In genomic region chr7:126809723-126810369, GRCm38 (mm10) we compare ENCODE assay signal across 11 mouse cellular contexts. TPM values are rescaled to one million over a fixed set of nuclear protein-coding genes. Genes with fewer than 3 reads are reported as not detected.
DNase-seq lines count a peak whose midpoint lies in the region; ATAC-seq and TF ChIP-seq lines count a peak whose summit lies in the region.
"Had no signal": no experiment of that assay in that cellular context is flagged by ENCODE, and none has a peak within 500 bp of the region (broad histone marks: within the 10 kb centered on the region; RNA-seq: fewer than 3 reads in every experiment).

No protein-coding gene starts in this region.

- intact Hi-C loops in left cerebral cortex, postnatal 25 days (cut with DNase I) = no loop called here

- no peak for DNase-seq in forebrain, embryonic 10.5 days (ENCODE audit: extremely low spot score, low spot score)
- DNase-seq in limb, embryonic 14.5 days (ENCODE audit: low spot score) = no peak
- no peak for DNase-seq in left cerebral cortex, postnatal 25 days (ENCODE audit: low spot score in 2 of 2)
- no peak for DNase-seq in layer of hippocampus, adult 9-11 months

- ATAC-seq in forebrain, embryonic 16.5 days = no peak
- ATAC-seq in megakaryocyte, adult 5-6 weeks (ENCODE audit: poor library complexity, severe bottlenecking) = no peak
- no peak for ATAC-seq in limb, embryonic 14.5 days (ENCODE audit: low FRiP score, low read depth)
- ATAC-seq in stomach, embryonic 15.5 days (ENCODE audit: insufficient read depth, low FRiP score, low read depth) = no peak

- H3K4me3 ChIP-seq in forebrain, embryonic 10.5 days = peak overlapping the region; percentile 79
- H3K4me3 ChIP-seq in forebrain, embryonic 16.5 days (replicated peaks; ENCODE audit: low read length) = no peak overlapping the region
- peak overlapping the region; percentile 94 for H3K4me3 ChIP-seq in megakaryocyte, embryonic 14.5 days (replicated peaks)
- peak overlapping the region; percentile 59 for H3K4me3 ChIP-seq in limb, embryonic 14.5 days (replicated peaks; ENCODE audit: low read length)
- no peak overlapping the region for H3K4me3 ChIP-seq in stomach, embryonic 15.5 days (replicated peaks)

- no peaks in the 10 kb centered on the region for H3K9me3 ChIP-seq in forebrain, embryonic 10.5 days
- no peaks in the 10 kb centered on the region for H3K9me3 ChIP-seq in forebrain, embryonic 16.5 days (ENCODE audit: control insufficient read depth, low read length)
- H3K9me3 ChIP-seq in megakaryocyte, embryonic 14.5 days = peaks cover 7% of the 10 kb centered on the region
- no peaks in the 10 kb centered on the region for H3K9me3 ChIP-seq in limb, embryonic 14.5 days (ENCODE audit: control insufficient read depth, low read length)
- H3K9me3 ChIP-seq in stomach, embryonic 15.5 days = no peaks in the 10 kb centered on the region

- 67% methylated on average over 5 of the region's 5 CpGs for WGBS in forebrain, embryonic 10.5 days
- WGBS in forebrain, embryonic 16.5 days = 60% methylated on average over 5 of the region's 5 CpGs
- WGBS in limb, embryonic 14.5 days = 60% methylated on average over 5 of the region's 5 CpGs
- WGBS in stomach, embryonic 15.5 days = 54% methylated on average over 5 of the region's 5 CpGs

- peaks cover 37% of the 10 kb centered on the region for H3K4me1 ChIP-seq in forebrain, embryonic 10.5 days
- peaks cover 17% of the 10 kb centered on the region for H3K4me1 ChIP-seq in forebrain, embryonic 16.5 days (replicated peaks; ENCODE audit: control insufficient read depth, insufficient read depth, low read length)
- peaks cover 55% of the 10 kb centered on the region for H3K4me1 ChIP-seq in megakaryocyte, embryonic 14.5 days
- peaks cover 14% of the 10 kb centered on the region for H3K4me1 ChIP-seq in limb, embryonic 14.5 days (ENCODE audit: control insufficient read depth, insufficient read depth, low read length)
- H3K4me1 ChIP-seq in stomach, embryonic 15.5 days = peaks cover 14% of the 10 kb centered on the region

- peaks cover 17% of the 10 kb centered on the region; the same call in 1 of the 2 replicates for H3K27me3 ChIP-seq in forebrain, embryonic 10.5 days (ENCODE audit: poor library complexity, severe bottlenecking)
- no peaks in the 10 kb centered on the region for H3K27me3 ChIP-seq in forebrain, embryonic 16.5 days (replicated peaks; ENCODE audit: control insufficient read depth, insufficient read depth, low read length)
- H3K27me3 ChIP-seq in megakaryocyte, embryonic 14.5 days (replicated peaks) = peaks cover 23% of the 10 kb centered on the region
- H3K27me3 ChIP-seq in limb, embryonic 14.5 days (ENCODE audit: control insufficient read depth, insufficient read depth, low read length) = no peaks in the 10 kb centered on the region
- H3K27me3 ChIP-seq in stomach, embryonic 15.5 days (replicated peaks) = no peaks in the 10 kb centered on the region

- no peak for TF ChIP-seq POLR2A in limb, embryonic 14.5 days (IDR thresholded peaks at IDR 0.05; ENCODE audit: borderline replicate concordance, extremely low read depth, insufficient read depth, insufficient read length)

- no peak overlapping the region for H3K4me2 ChIP-seq in forebrain, embryonic 16.5 days (ENCODE audit: low read length)
- H3K4me2 ChIP-seq in limb, embryonic 14.5 days (replicated peaks; ENCODE audit: low read depth, low read length, severe bottlenecking) = peak overlapping the region; percentile 78
- H3K4me2 ChIP-seq in stomach, embryonic 15.5 days = peak overlapping the region; percentile 89

- peak overlapping the region; percentile 97 for H3K27ac ChIP-seq in forebrain, embryonic 10.5 days
- no peak overlapping the region for H3K27ac ChIP-seq in forebrain, embryonic 16.5 days (ENCODE audit: low read length)
- no peak overlapping the region for H3K27ac ChIP-seq in limb, embryonic 14.5 days (replicated peaks; ENCODE audit: low read depth, low read length)
- H3K27ac ChIP-seq in stomach, embryonic 15.5 days = no peak overlapping the region; the same call in 1 of the 2 replicates

- H3K9ac ChIP-seq in forebrain, embryonic 16.5 days (replicated peaks; ENCODE audit: low read depth, low read length) = no peak overlapping the region
- H3K9ac ChIP-seq in limb, embryonic 14.5 days (ENCODE audit: low read depth, low read length, severe bottlenecking) = peak overlapping the region; percentile 74; the same call in 1 of the 2 replicates
- no peak overlapping the region for H3K9ac ChIP-seq in stomach, embryonic 15.5 days

- H3K36me3 ChIP-seq in forebrain, embryonic 10.5 days (replicated peaks) = peaks cover 31% of the 10 kb centered on the region
- H3K36me3 ChIP-seq in forebrain, embryonic 16.5 days (ENCODE audit: control insufficient read depth, insufficient read depth) = no peaks in the 10 kb centered on the region
- H3K36me3 ChIP-seq in megakaryocyte, embryonic 14.5 days (replicated peaks; ENCODE audit: low read length) = peaks cover 16% of the 10 kb centered on the region
- no peaks in the 10 kb centered on the region for H3K36me3 ChIP-seq in limb, embryonic 14.5 days (ENCODE audit: control insufficient read depth, insufficient read depth, low read length)
- no peaks in the 10 kb centered on the region for H3K36me3 ChIP-seq in stomach, embryonic 15.5 days

RNA-seq across cellular contexts. Expression of gene Fam57b, which starts 12.4 kb away (rescaled TPM):
- polyA plus RNA-seq in forebrain, embryonic 10.5 days (2016; fragmentation: Nextera tagmentation; extraction: Ambion mirVana) = 2.6 and 2.9 TPM in 2 replicates
- polyA plus RNA-seq in forebrain, embryonic 16.5 days (2015; fragmentation: Nextera tagmentation; extraction: Ambion mirVana) = 32.8 and 40.4 TPM in 2 replicates
- 13.5 and 29.3 TPM in 2 replicates for polyA plus RNA-seq in megakaryocyte, embryonic 14.5 days (2012; ENCODE audit: insufficient read depth, low replicate concordance)
- total RNA-seq in megakaryocyte, adult 5-6 weeks (2015) = not detected in 2 replicates
- total RNA-seq in megakaryocyte, adult 5-6 weeks (2017) = not detected in 2 replicates
- polyA plus RNA-seq in limb, embryonic 14.5 days (2012; rRNA removed) = 1.6 and 2.0 TPM in 2 replicates
- 0.21 and 0.44 TPM in 2 replicates for polyA plus RNA-seq in limb, embryonic 14.5 days (2014; fragmentation: Nextera tagmentation; extraction: Ambion mirVana)
- 0.73 and 0.74 TPM in 2 replicates for polyA plus RNA-seq in stomach, embryonic 15.5 days (2015; fragmentation: Nextera tagmentation; extraction: Ambion mirVana)
- 10 to 100 TPM; 84.6 to 91.9 TPM for total RNA-seq in left cerebral cortex, postnatal 25 days (2021)
- total RNA-seq: granulocyte monocyte progenitor cell, adult 5-6 weeks had no signal

RNA-seq across cellular contexts. Expression of gene Ppp4c, which starts 17.6 kb away (rescaled TPM):
- polyA plus RNA-seq in forebrain, embryonic 10.5 days (2016; fragmentation: Nextera tagmentation; extraction: Ambion mirVana) = 413 and 423 TPM in 2 replicates
- 196 and 202 TPM in 2 replicates for polyA plus RNA-seq in forebrain, embryonic 16.5 days (2015; fragmentation: Nextera tagmentation; extraction: Ambion mirVana)
- 46.3 and 115 TPM in 2 replicates for polyA plus RNA-seq in megakaryocyte, embryonic 14.5 days (2012; ENCODE audit: insufficient read depth, low replicate concordance)
- total RNA-seq in megakaryocyte, adult 5-6 weeks (2015) = 186 and 196 TPM in 2 replicates
- 139 and 154 TPM in 2 replicates for total RNA-seq in megakaryocyte, adult 5-6 weeks (2017)
- 238 and 252 TPM in 2 replicates for polyA plus RNA-seq in limb, embryonic 14.5 days (2012; rRNA removed)
- 268 and 269 TPM in 2 replicates for polyA plus RNA-seq in limb, embryonic 14.5 days (2014; fragmentation: Nextera tagmentation; extraction: Ambion mirVana)
- polyA plus RNA-seq in stomach, embryonic 15.5 days (2015; fragmentation: Nextera tagmentation; extraction: Ambion mirVana) = 237 and 240 TPM in 2 replicates
- 10 to 100 TPM; 48.1 to 51.3 TPM for total RNA-seq in left cerebral cortex, postnatal 25 days (2021)

RNA-seq across cellular contexts. Expression of gene 4930451I11Rik, which starts 21.6 kb away (rescaled TPM):
- not detected in 2 replicates for polyA plus RNA-seq in forebrain, embryonic 10.5 days (2016; fragmentation: Nextera tagmentation; extraction: Ambion mirVana)
- polyA plus RNA-seq in forebrain, embryonic 16.5 days (2015; fragmentation: Nextera tagmentation; extraction: Ambion mirVana) = not detected in 2 replicates
- polyA plus RNA-seq in megakaryocyte, embryonic 14.5 days (2012; ENCODE audit: insufficient read depth, low replicate concordance) = not detected in 2 replicates
- not detected in 2 replicates for total RNA-seq in megakaryocyte, adult 5-6 weeks (2015)
- total RNA-seq in megakaryocyte, adult 5-6 weeks (2017) = not detected in 2 replicates
- polyA plus RNA-seq in limb, embryonic 14.5 days (2012; rRNA removed) = not detected in 2 replicates
- polyA plus RNA-seq in limb, embryonic 14.5 days (2014; fragmentation: Nextera tagmentation; extraction: Ambion mirVana) = not detected in 2 replicates
- polyA plus RNA-seq in stomach, embryonic 15.5 days (2015; fragmentation: Nextera tagmentation; extraction: Ambion mirVana) = not detected in 2 replicates
- total RNA-seq in left cerebral cortex, postnatal 25 days (2021) = not detected
- total RNA-seq: granulocyte monocyte progenitor cell, adult 5-6 weeks; left cerebral cortex, postnatal 4 days had no signal
- polyA plus RNA-seq: thymus, adult 2 months had no signal

RNA-seq across cellular contexts. Expression of gene Tbx6, which starts 28.6 kb away (rescaled TPM):
- polyA plus RNA-seq in forebrain, embryonic 10.5 days (2016; fragmentation: Nextera tagmentation; extraction: Ambion mirVana) = 0.32 and 0.61 TPM in 2 replicates
- 0.73 and 0.86 TPM in 2 replicates for polyA plus RNA-seq in forebrain, embryonic 16.5 days (2015; fragmentation: Nextera tagmentation; extraction: Ambion mirVana)
- 3.0 and 15.0 TPM in 2 replicates for polyA plus RNA-seq in megakaryocyte, embryonic 14.5 days (2012; ENCODE audit: insufficient read depth, low replicate concordance)
- 0.68 and 1.0 TPM in 2 replicates for total RNA-seq in megakaryocyte, adult 5-6 weeks (2015)
- total RNA-seq in megakaryocyte, adult 5-6 weeks (2017) = 0.98 and 0.99 TPM in 2 replicates
- polyA plus RNA-seq in limb, embryonic 14.5 days (2012; rRNA removed) = 2.0 and 2.7 TPM in 2 replicates
- 0.29 and 0.41 TPM in 2 replicates for polyA plus RNA-seq in limb, embryonic 14.5 days (2014; fragmentation: Nextera tagmentation; extraction: Ambion mirVana)
- 0.46 and 0.66 TPM in 2 replicates for polyA plus RNA-seq in stomach, embryonic 15.5 days (2015; fragmentation: Nextera tagmentation; extraction: Ambion mirVana)
- total RNA-seq in left cerebral cortex, postnatal 25 days (2021) = under 1 TPM in 1 of 2 experiments, not detected in 1; 0.87 TPM

RNA-seq across cellular contexts. Expression of gene Ypel3, which starts 33.1 kb away (rescaled TPM):
- 28.9 and 35.0 TPM in 2 replicates for polyA plus RNA-seq in forebrain, embryonic 10.5 days (2016; fragmentation: Nextera tagmentation; extraction: Ambion mirVana)
- 199 and 202 TPM in 2 replicates for polyA plus RNA-seq in forebrain, embryonic 16.5 days (2015; fragmentation: Nextera tagmentation; extraction: Ambion mirVana)
- polyA plus RNA-seq in megakaryocyte, embryonic 14.5 days (2012; ENCODE audit: insufficient read depth, low replicate concordance) = 284 and 689 TPM in 2 replicates
- 196 and 200 TPM in 2 replicates for total RNA-seq in megakaryocyte, adult 5-6 weeks (2015)
- total RNA-seq in megakaryocyte, adult 5-6 weeks (2017) = 91.7 and 117 TPM in 2 replicates
- 144 and 202 TPM in 2 replicates for polyA plus RNA-seq in limb, embryonic 14.5 days (2012; rRNA removed)
- 131 and 151 TPM in 2 replicates for polyA plus RNA-seq in limb, embryonic 14.5 days (2014; fragmentation: Nextera tagmentation; extraction: Ambion mirVana)
- 81.9 and 93.0 TPM in 2 replicates for polyA plus RNA-seq in stomach, embryonic 15.5 days (2015; fragmentation: Nextera tagmentation; extraction: Ambion mirVana)
- total RNA-seq in left cerebral cortex, postnatal 25 days (2021) = 100 to 1,000 TPM; 311 to 316 TPM

Comparison
In these comparisons a context has a peak if more than half of its experiments do, and no peak if none do; other contexts are left out.
1. H3K4me3 ChIP-seq: peak in forebrain, embryonic 10.5 days (single experiment), megakaryocyte, embryonic 14.5 days (single experiment) and limb, embryonic 14.5 days (single experiment); none in forebrain, embryonic 16.5 days (single experiment) and stomach, embryonic 15.5 days (single experiment).